Mouse (Mus musculus) embryonic fibroblast, embryonic 13.5 days (primary cell): ENCODE measurements around the gene Mrnip.

Experiments used
- CTCF ChIP-seq: IDR thresholded peaks from 2 replicates; pipeline ENCODE4 v1.5.1; 2011; ENCODE audit warnings: mild to moderate bottlenecking, control low read depth, low read length, moderate library complexity, borderline replicate concordance; ENCODE audit not compliant: insufficient read depth
- POLR2A ChIP-seq: IDR thresholded peaks from 2 replicates; pipeline ENCODE4 v1.6.1; 2011; ENCODE audit warnings: low read depth, mild to moderate bottlenecking, control low read depth, low read length, moderate library complexity

- TF ChIP-seq CTCF: no peak
- TF ChIP-seq POLR2A: no peak
Measured at GRCm38 (mm10) chr11:50178532-50179488, 4.6 kb downstream of the Mrnip start.
